Mouse (Mus musculus): ENCODE measurements around the gene Pi16.

GRCm38 (mm10) chr17:29267931-29268681 is 49.4 kb upstream of the Pi16 start:
- TF ChIP-seq CTCF (conservative IDR thresholded peaks at IDR 0.05; ENCODE audit: insufficient read depth, insufficient read length, low read depth, low read length) (no peak), POLR2A (IDR thresholded peaks at IDR 0.05; ENCODE audit: low read depth, low read length) (no peak)
